Mouse (Mus musculus): ENCODE results near the gene Cep97.

DNA sequence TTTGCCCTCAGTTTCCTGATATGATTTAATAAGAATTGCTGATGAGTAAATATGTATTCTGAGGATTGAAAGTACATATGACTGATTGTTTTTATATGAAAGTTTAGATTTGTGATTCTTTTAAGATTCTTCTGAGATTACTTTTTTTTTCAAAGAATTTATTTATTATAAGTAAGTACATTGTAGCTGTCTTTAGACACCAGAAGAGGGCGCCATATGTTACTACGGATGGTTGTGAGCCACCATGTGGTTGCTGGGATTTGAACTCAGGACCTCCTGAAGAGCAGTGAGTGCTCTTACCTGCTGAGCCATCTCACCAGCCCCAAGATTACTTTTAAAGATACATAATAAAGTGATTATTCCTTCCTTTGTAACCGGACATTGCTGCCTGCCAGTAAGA is 45.2 kb downstream of the Cep97 start:
- TF ChIP-seq CTCF (IDR thresholded peaks at IDR 0.05; ENCODE audit: borderline replicate concordance, insufficient read depth, low read length), result no peak
- no peak for TF ChIP-seq POLR2A (IDR thresholded peaks at IDR 0.05; ENCODE audit: low read depth, low read length)

All from embryonic fibroblast, embryonic 13.5 days (primary cell).